Mouse (Mus musculus): Measurements from ENCODE around the gene Iah1.

Gene Iah1

GRCm38 (mm10) chr12:21315923-21316868 is at the start of gene Iah1:
Gene Iah1 (plus strand): TSS chr12:21316389.
- peak; percentile 85 for DNase-seq

- no peak for DNase-seq
Observed at GRCm38 (mm10) chr12:21266784-21267098, 49.4 kb upstream of the Iah1 start.

GRCm38 (mm10) chr12:21268083-21268616 is 48.0 kb upstream of the Iah1 start:
- DNase-seq = peak; percentile 85

GRCm38 (mm10) chr12:21274446-21274845 is 41.7 kb upstream of the Iah1 start:
- peak; percentile 86 for DNase-seq

- peak; percentile 46 for DNase-seq
Observed at GRCm38 (mm10) chr12:21277352-21277864, 38.8 kb upstream of the Iah1 start.

- DNase-seq = peak; percentile 44
Observed at GRCm38 (mm10) chr12:21284761-21285441, 31.3 kb upstream of the Iah1 start, which contains the start of gene Cpsf3. Gene Cpsf3 (plus strand): TSS chr12:21285391.

- DNase-seq = no peak
Observed at GRCm38 (mm10) chr12:21285508-21286242, 30.5 kb upstream of the Iah1 start.

- peak; percentile 99 for DNase-seq
Observed at GRCm38 (mm10) chr12:21286243-21286622, 30.0 kb upstream of the Iah1 start, which contains the start of gene Itgb1bp1. Gene Itgb1bp1 (minus strand): TSS chr12:21286284.

GRCm38 (mm10) chr12:21286712-21287650 is 29.2 kb upstream of the Iah1 start:
- no peak for DNase-seq

- peak; percentile 18 for DNase-seq
Observed at GRCm38 (mm10) chr12:21288716-21289395, 27.3 kb upstream of the Iah1 start.

- no peak for DNase-seq
Observed at GRCm38 (mm10) chr12:21289651-21290050, 26.5 kb upstream of the Iah1 start.

GRCm38 (mm10) chr12:21298856-21299255 is 17.3 kb upstream of the Iah1 start:
- no peak for DNase-seq

GRCm38 (mm10) chr12:21301324-21301723 is 14.9 kb upstream of the Iah1 start:
- DNase-seq = no peak

GRCm38 (mm10) chr12:21301932-21302331 is 14.3 kb upstream of the Iah1 start:
- DNase-seq = no peak

- no peak for DNase-seq
Observed at GRCm38 (mm10) chr12:21302361-21302783, 13.8 kb upstream of the Iah1 start.

- DNase-seq = no peak
Observed at GRCm38 (mm10) chr12:21305741-21306140, 10.4 kb upstream of the Iah1 start.

- DNase-seq = no peak
Observed at GRCm38 (mm10) chr12:21306721-21307120, 9.5 kb upstream of the Iah1 start.

- DNase-seq = no peak
Observed at GRCm38 (mm10) chr12:21312201-21312600, 4.0 kb upstream of the Iah1 start.

GRCm38 (mm10) chr12:21316869-21317265 is 678 bp downstream of the Iah1 start:
- DNase-seq = peak; percentile 56

- peak; percentile 74 for DNase-seq
Observed at GRCm38 (mm10) chr12:21318143-21318895, 2.1 kb downstream of the Iah1 start.
